Mouse (Mus musculus): ENCODE results near the gene Dyrk4.

GRCm38 (mm10) chr6:126940451-126940850 lies 18.8 kb upstream of the Dyrk4 start:
- TF ChIP-seq EP300 (IDR thresholded peaks at IDR 0.05; ENCODE audit: low read depth in 1 of 2, low read length in 2 of 2) (peak in 1 of 2 experiments; percentile 54; a peak in 1 of 4 replicates), CTCF (IDR thresholded peaks at IDR 0.05 in 2 of 3, conservative IDR thresholded peaks at IDR 0.05 in 1 of 3; ENCODE audit: control insufficient read depth in 1 of 3, insufficient read depth in 1 of 3, low read depth in 2 of 3, low read length in 3 of 3, poor library complexity in 1 of 3, severe bottlenecking in 1 of 3) (peak; percentile 34 to 71 (median 63); a peak in 4 of 6 replicates), USF1 (IDR thresholded peaks at IDR 0.05; ENCODE audit: low read depth, low read length) (no peak), GATA1 (IDR thresholded peaks at IDR 0.05; ENCODE audit: low read depth, low read length) (no peak), SMC3 (IDR thresholded peaks at IDR 0.05; ENCODE audit: low read depth, low read length) (peak; percentile 59), POLR2A (IDR thresholded peaks at IDR 0.05; ENCODE audit: control insufficient read depth in 1 of 2, insufficient read depth in 1 of 2, low read depth in 1 of 2, low read length in 2 of 2, poor library complexity in 1 of 2) (0 out of 4 replicates have a peak, but pooled peaks of 1 of the 2 experiments have one; percentile 8), ZNF384 (IDR thresholded peaks at IDR 0.05; ENCODE audit: low read depth, low read length) (peak; percentile 25; the same call in 1 of the 2 replicates), JUND (IDR thresholded peaks at IDR 0.05; ENCODE audit: low read depth, low read length) (no peak), ETS1 (IDR thresholded peaks at IDR 0.05; ENCODE audit: low read depth, low read length) (peak; percentile 49; the same call in 1 of the 2 replicates), MYB (IDR thresholded peaks at IDR 0.05; ENCODE audit: low read depth, low read length) (0 out of 2 replicates have a peak, but pooled peaks have one; percentile 29), MAX (IDR thresholded peaks at IDR 0.05; ENCODE audit: low read length) (peak; percentile 58; the same call in 1 of the 2 replicates), POLR2AphosphoS5 (IDR thresholded peaks at IDR 0.05; ENCODE audit: borderline replicate concordance, low read depth, low read length) (no peak), USF2 (IDR thresholded peaks at IDR 0.05; ENCODE audit: borderline replicate concordance in 1 of 2, insufficient read depth in 1 of 2, low read depth in 1 of 2, low read length in 2 of 2) (no peak), CHD2 (IDR thresholded peaks at IDR 0.05; ENCODE audit: low read length) (no peak)
